Mouse (Mus musculus): ENCODE results near the gene Trpm1.

DNA sequence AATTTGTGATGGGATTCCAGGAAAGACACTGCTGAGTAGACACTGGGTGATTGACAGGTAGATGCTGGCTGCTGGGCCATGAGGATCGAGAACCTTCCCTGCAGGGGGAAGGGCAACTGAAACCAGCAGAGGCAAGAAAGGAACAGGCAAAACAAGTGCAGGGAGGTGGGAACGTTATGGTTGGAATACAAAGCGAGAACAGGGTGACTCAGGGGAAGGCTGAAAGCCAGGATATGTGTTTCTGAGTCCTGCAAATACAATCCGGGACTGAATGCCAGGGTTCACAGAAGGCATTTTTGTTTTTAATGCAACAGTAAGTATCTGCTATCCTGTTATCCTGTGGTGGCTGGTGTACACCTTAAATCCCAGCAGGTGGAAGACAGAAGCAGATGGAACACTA lies 60.4 kb downstream of the Trpm1 start:
- no peak for TF ChIP-seq GATA1 (IDR thresholded peaks at IDR 0.05; ENCODE audit: low read length)
- TF ChIP-seq TAL1 (IDR thresholded peaks at IDR 0.05; ENCODE audit: low read length) = no peak
